ENCODE assay signal across 9 mouse cellular contexts in the genomic region with DNA sequence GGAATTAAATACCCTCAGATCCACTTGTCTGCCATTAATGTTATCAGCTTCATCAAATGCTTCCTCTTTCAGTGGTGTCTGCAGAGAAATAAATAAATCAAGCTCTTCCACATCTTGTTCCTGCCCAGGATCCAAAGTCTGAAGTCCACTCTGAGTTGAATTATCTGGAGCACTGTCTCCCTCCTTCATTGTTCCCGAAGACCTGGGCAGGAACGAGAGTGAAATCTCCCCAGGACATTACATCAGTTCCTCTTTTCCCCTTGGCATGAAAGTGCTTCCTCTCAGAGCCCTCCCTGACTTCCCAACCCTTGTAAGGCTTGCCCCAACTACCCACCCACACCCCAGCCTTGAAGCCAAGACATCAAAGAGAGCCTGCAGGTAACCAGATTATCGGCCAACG.
DNase-seq lines count a peak whose midpoint lies in the region; TF ChIP-seq lines count a peak whose summit lies in the region.
"Had no signal": no experiment of that assay in that cellular context is flagged by ENCODE, and none has a peak within 500 bp of the region (broad histone marks: within the 10 kb centered on the region; RNA-seq: fewer than 3 reads in every experiment).

No protein-coding gene starts in this region.

- TF ChIP-seq POLR2A in cortical plate, adult 2 months (IDR thresholded peaks at IDR 0.05; ENCODE audit: extremely low read depth, insufficient read depth, low read length), result no peak

- H3K4me3 ChIP-seq in cortical plate, adult 2 months (ENCODE audit: insufficient read depth, low read length), result no peak overlapping the region

- peak overlapping the region; percentile 41; the same call in 1 of the 2 replicates for H3K27ac ChIP-seq in cortical plate, adult 2 months (ENCODE audit: insufficient read depth, low read length)

- H3K4me1 ChIP-seq in cortical plate, adult 2 months (ENCODE audit: control insufficient read depth, insufficient read depth, low read length), result no peaks in the 10 kb centered on the region

- peak; percentile 32 for DNase-seq in adrenal gland, postnatal 10 days
- no peak for DNase-seq in adrenal gland, adult 18-20 months (ENCODE audit: low spot score in 2 of 2)
- peak; percentile 57 for DNase-seq in kidney, adult 18-20 months
- peak; percentile 70 for DNase-seq in lung, postnatal 36 days
- no peak for DNase-seq in urinary bladder, postnatal 36 days (ENCODE audit: low spot score in 2 of 2)
- DNase-seq in left cerebral cortex, adult 8-10 months (ENCODE audit: low spot score in 2 of 2), result no peak
- DNase-seq in left cerebral cortex, postnatal 10 days (ENCODE audit: extremely low spot score in 1 of 2, low spot score in 2 of 2), result no peak
- DNase-seq: adrenal gland, adult 8-10 months had no signal

- TF ChIP-seq CTCF in cortical plate, adult 2 months (IDR thresholded peaks at IDR 0.05; ENCODE audit: extremely low read depth, insufficient read depth, low read length), result no peak

- intact Hi-C loops in left cerebral cortex, postnatal 10 days (cut with DNase I), result no loop called here

Comparison
In these comparisons a context has a peak if more than half of its experiments do, and no peak if none do; other contexts are left out.
1. DNase-seq: peak in adrenal gland, postnatal 10 days (single experiment), kidney, adult 18-20 months (single experiment) and lung, postnatal 36 days (single experiment); none in adrenal gland, adult 18-20 months (0 of 2), urinary bladder, postnatal 36 days (0 of 2), left cerebral cortex, adult 8-10 months (0 of 2) and left cerebral cortex, postnatal 10 days (0 of 2).